ENCODE assay signal across 8 mouse cellular contexts in the genomic region with DNA sequence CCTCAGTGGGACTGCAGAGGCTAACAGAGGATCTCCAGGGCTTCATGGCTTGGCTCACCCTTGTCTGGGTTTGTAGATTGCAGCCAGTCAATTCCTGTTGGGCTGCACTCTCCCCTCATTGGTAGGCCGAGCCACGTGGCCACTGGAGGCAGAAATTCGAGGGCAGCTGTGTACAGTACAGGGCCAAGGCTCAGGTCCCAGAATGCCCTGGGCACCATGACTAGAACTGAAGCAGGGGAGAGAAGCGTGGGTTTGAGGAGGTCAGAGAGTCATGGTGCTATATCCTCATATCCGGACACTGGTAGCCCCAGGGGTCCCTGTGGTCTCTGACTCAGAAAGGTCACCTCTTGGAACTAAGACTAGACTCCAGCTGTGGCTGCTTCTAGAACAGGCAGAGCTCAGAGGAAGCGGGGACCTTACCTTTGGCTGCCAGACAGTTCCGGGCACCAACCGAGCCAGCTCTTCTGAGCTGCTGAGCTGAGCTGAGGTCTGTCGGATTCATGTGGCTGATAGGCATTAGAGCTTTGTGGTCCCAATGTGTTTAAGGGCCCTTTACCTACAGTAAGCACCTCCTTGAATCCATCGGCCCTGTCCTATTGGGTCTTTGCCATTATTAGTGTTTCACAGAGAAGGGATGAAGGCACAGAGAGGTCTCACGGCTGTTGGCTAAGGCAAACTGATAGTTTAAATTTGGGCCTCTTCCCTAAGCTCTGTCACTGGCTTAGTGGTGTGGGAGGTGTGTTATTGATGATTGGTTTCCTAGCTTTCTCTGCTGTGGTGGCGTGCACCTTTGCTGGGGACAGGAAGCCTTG.
DNase-seq lines count a peak whose midpoint lies in the region; ATAC-seq lines count a peak whose summit lies in the region.

No protein-coding gene starts in this region.

- H3K36me3 ChIP-seq in forebrain, embryonic 13.5 days (ENCODE audit: poor library complexity, severe bottlenecking) = no peaks in the 10 kb centered on the region
- H3K36me3 ChIP-seq in limb, embryonic 12.5 days = peaks cover 5% of the 10 kb centered on the region; the same call in 1 of the 2 replicates
- no peaks in the 10 kb centered on the region for H3K36me3 ChIP-seq in neural tube, embryonic 14.5 days (ENCODE audit: control insufficient read depth, insufficient read depth, low read length)

- ATAC-seq in forebrain, embryonic 13.5 days = no peak
- no peak for ATAC-seq in limb, embryonic 12.5 days (ENCODE audit: insufficient number of reproducible peaks, insufficient read depth, low FRiP score, low TSS enrichment, low read depth)
- no peak for ATAC-seq in neural tube, embryonic 14.5 days (ENCODE audit: low read depth)
- no peak for ATAC-seq in erythroblast, adult 5-6 weeks (replicated peaks; ENCODE audit: low FRiP score, poor library complexity, severe bottlenecking)

- H3K4me3 ChIP-seq in forebrain, embryonic 13.5 days = no peak overlapping the region
- no peak overlapping the region for H3K4me3 ChIP-seq in limb, embryonic 12.5 days (replicated peaks)
- H3K4me3 ChIP-seq in neural tube, embryonic 14.5 days (ENCODE audit: low read depth, low read length) = no peak overlapping the region

- H3K4me2 ChIP-seq in forebrain, embryonic 13.5 days = no peak overlapping the region
- H3K4me2 ChIP-seq in limb, embryonic 12.5 days = peak overlapping the region; percentile 45
- H3K4me2 ChIP-seq in neural tube, embryonic 14.5 days (ENCODE audit: low read depth, low read length) = no peak overlapping the region

- H3K9ac ChIP-seq in forebrain, embryonic 13.5 days = no peak overlapping the region
- H3K9ac ChIP-seq in limb, embryonic 12.5 days (replicated peaks) = no peak overlapping the region
- no peak overlapping the region for H3K9ac ChIP-seq in neural tube, embryonic 14.5 days (replicated peaks; ENCODE audit: low read depth, low read length)

- H3K4me1 ChIP-seq in forebrain, embryonic 13.5 days = peaks cover 63% of the 10 kb centered on the region
- H3K4me1 ChIP-seq in limb, embryonic 12.5 days (replicated peaks) = peaks cover 85% of the 10 kb centered on the region
- H3K4me1 ChIP-seq in neural tube, embryonic 14.5 days (ENCODE audit: control insufficient read depth, insufficient read depth, low read length) = peaks cover 30% of the 10 kb centered on the region

- H3K9me3 ChIP-seq in forebrain, embryonic 13.5 days (replicated peaks) = no peaks in the 10 kb centered on the region
- no peaks in the 10 kb centered on the region for H3K9me3 ChIP-seq in limb, embryonic 12.5 days
- H3K9me3 ChIP-seq in neural tube, embryonic 14.5 days (ENCODE audit: control insufficient read depth, low read length) = no peaks in the 10 kb centered on the region

- peak; percentile 64 for DNase-seq in adrenal gland, postnatal 10 days
- DNase-seq in adrenal gland, postnatal 25 days = no peak
- DNase-seq in B cell, adult 2 months = peak; percentile 29 to 36
- no peak for DNase-seq in gastrocnemius, postnatal 10 days

- peak overlapping the region; percentile 57 for H3K27ac ChIP-seq in forebrain, embryonic 13.5 days
- H3K27ac ChIP-seq in limb, embryonic 12.5 days = peak overlapping the region; percentile 89
- H3K27ac ChIP-seq in neural tube, embryonic 14.5 days (ENCODE audit: low read depth, low read length) = peak overlapping the region; percentile 85; the same call in 1 of the 2 replicates

- no peaks in the 10 kb centered on the region for H3K27me3 ChIP-seq in forebrain, embryonic 13.5 days
- H3K27me3 ChIP-seq in limb, embryonic 12.5 days = no peaks in the 10 kb centered on the region
- no peaks in the 10 kb centered on the region for H3K27me3 ChIP-seq in neural tube, embryonic 14.5 days (ENCODE audit: control insufficient read depth, insufficient read depth, low read length)

- 66% methylated on average over 12 of the region's 12 CpGs for WGBS in forebrain, embryonic 13.5 days
- WGBS in limb, embryonic 12.5 days = 39% methylated on average over 12 of the region's 12 CpGs
- WGBS in neural tube, embryonic 14.5 days = 60% methylated on average over 12 of the region's 12 CpGs

Comparison
In these comparisons a context has a peak if more than half of its experiments do, and no peak if none do; other contexts are left out.
1. DNase-seq: peak in adrenal gland, postnatal 10 days (single experiment) and B cell, adult 2 months (2 of 2); none in adrenal gland, postnatal 25 days (single experiment) and gastrocnemius, postnatal 10 days (single experiment).
2. Peak in every context shown above with its lines, with median percentiles within 50 percentile points of each other: H3K27ac ChIP-seq.